Mouse (Mus musculus) thymus, postnatal 25 days (tissue): ENCODE data around the gene Sstr2.

ENCODE experiments used
- DNase-seq: peaks from one replicate; pipeline ENCODE4 v3.0.0; 2022

Gene Sstr2

GRCm38 (mm10) chr11:113621001-113621400 is 1.9 kb downstream of the Sstr2 start:
- DNase-seq = no peak

GRCm38 (mm10) chr11:113622028-113622427 is 2.9 kb downstream of the Sstr2 start:
- DNase-seq = no peak

- no peak for DNase-seq
Observed at GRCm38 (mm10) chr11:113625437-113625836, 6.3 kb downstream of the Sstr2 start.

GRCm38 (mm10) chr11:113627785-113628184 is 8.6 kb downstream of the Sstr2 start:
- peak; percentile 30 for DNase-seq

- no peak for DNase-seq
Observed at GRCm38 (mm10) chr11:113630642-113631041, 11.5 kb downstream of the Sstr2 start.

- no peak for DNase-seq
Observed at GRCm38 (mm10) chr11:113631302-113631701, 12.2 kb downstream of the Sstr2 start.

- no peak for DNase-seq
Observed at GRCm38 (mm10) chr11:113631862-113632261, 12.7 kb downstream of the Sstr2 start.

- no peak for DNase-seq
Observed at GRCm38 (mm10) chr11:113632303-113632702, 13.2 kb downstream of the Sstr2 start.

GRCm38 (mm10) chr11:113633398-113633797 is 14.3 kb downstream of the Sstr2 start:
- no peak for DNase-seq

GRCm38 (mm10) chr11:113634699-113635121 is 15.6 kb downstream of the Sstr2 start:
- DNase-seq = no peak

- DNase-seq = no peak
Observed at GRCm38 (mm10) chr11:113638680-113639079, 19.5 kb downstream of the Sstr2 start.

GRCm38 (mm10) chr11:113645181-113645580 is 26.0 kb downstream of the Sstr2 start:
- DNase-seq = no peak

- DNase-seq = peak; percentile 86
Observed at GRCm38 (mm10) chr11:113648152-113648551, 29.0 kb downstream of the Sstr2 start.

GRCm38 (mm10) chr11:113648690-113649352 is 29.7 kb downstream of the Sstr2 start, which contains the start of gene Cog1:
Cog1 (plus strand) TSS chr11:113649169.
- no peak for DNase-seq

- DNase-seq = peak; percentile 78
Observed at GRCm38 (mm10) chr11:113649353-113650210, 30.4 kb downstream of the Sstr2 start, which contains the start of gene Slc39a11. Slc39a11 (minus strand) TSS chr11:113650079.

GRCm38 (mm10) chr11:113651206-113651906 is 32.2 kb downstream of the Sstr2 start:
- DNase-seq = no peak

- DNase-seq = peak; percentile 51
Observed at GRCm38 (mm10) chr11:113651907-113652273, 32.7 kb downstream of the Sstr2 start.

GRCm38 (mm10) chr11:113652516-113652915 is 33.4 kb downstream of the Sstr2 start:
- DNase-seq = no peak

GRCm38 (mm10) chr11:113654105-113654504 is 35.0 kb downstream of the Sstr2 start:
- no peak for DNase-seq

GRCm38 (mm10) chr11:113654561-113655270 is 35.6 kb downstream of the Sstr2 start:
- no peak for DNase-seq

GRCm38 (mm10) chr11:113656511-113656932 is 37.4 kb downstream of the Sstr2 start:
- no peak for DNase-seq

GRCm38 (mm10) chr11:113657221-113657620 is 38.1 kb downstream of the Sstr2 start:
- DNase-seq = no peak

GRCm38 (mm10) chr11:113658319-113658718 is 39.2 kb downstream of the Sstr2 start:
- DNase-seq = no peak
